Mouse (Mus musculus): ENCODE measurements around the gene Anapc11. TPM values are rescaled to one million over a fixed set of nuclear protein-coding genes. Genes with fewer than 3 reads are reported as not detected.
"Not testable (repeated sequence)": the region's sequence is repeated elsewhere in the genome, so short reads cannot be mapped to it uniquely, and the experiment has no call there.

The Anapc11 gene
- polyA plus RNA-seq, 1 experiment = 97.9 TPM

- WGBS = 31% methylated on average over 7 of the region's 7 CpGs
- no peaks in the 10 kb centered on the region for H3K27me3 ChIP-seq (ENCODE audit: control insufficient read depth, insufficient read depth, low read length)
- H3K27ac ChIP-seq (ENCODE audit: insufficient read depth, low read depth, low read length) = peak overlapping the region; percentile 82
- no peak for TF ChIP-seq CTCF (IDR thresholded peaks at IDR 0.05; ENCODE audit: extremely low read depth, insufficient read length, insufficient replicate concordance, low read depth, low read length)
- peaks cover under 1% of the 10 kb centered on the region; the same call in 1 of the 2 replicates for H3K36me3 ChIP-seq (ENCODE audit: control insufficient read depth, insufficient read depth, low read length)
- H3K4me3 ChIP-seq (ENCODE audit: low read depth, low read length) = no peak overlapping the region
- H3K4me1 ChIP-seq (ENCODE audit: control insufficient read depth, insufficient read depth, insufficient read length, low read length) = peaks cover 7% of the 10 kb centered on the region; the same call in 1 of the 2 replicates
Observed at GRCm38 (mm10) chr11:120554834-120555233, 43.4 kb upstream of the Anapc11 start.

GRCm38 (mm10) chr11:120555260-120555659 is 43.0 kb upstream of the Anapc11 start:
- Histone ChIP-seq H3K4me1 (ENCODE audit: control insufficient read depth, insufficient read depth, insufficient read length, low read length) (peaks cover 3% of the 10 kb centered on the region; the same call in 1 of the 2 replicates), H3K36me3 (ENCODE audit: control insufficient read depth, insufficient read depth, low read length) (peaks cover 4% of the 10 kb centered on the region), H3K4me3 (ENCODE audit: low read depth, low read length) (no peak overlapping the region), H3K27ac (ENCODE audit: insufficient read depth, low read depth, low read length) (peak overlapping the region; percentile 82), H3K27me3 (ENCODE audit: control insufficient read depth, insufficient read depth, low read length) (no peaks in the 10 kb centered on the region)
- 38% methylated on average over 2 of the region's 2 CpGs for WGBS
- TF ChIP-seq POLR2A (IDR thresholded peaks at IDR 0.05; ENCODE audit: low read depth, low read length) = no peak
- TF ChIP-seq CTCF (IDR thresholded peaks at IDR 0.05; ENCODE audit: extremely low read depth, insufficient read length, insufficient replicate concordance, low read depth, low read length) = no peak

GRCm38 (mm10) chr11:120558843-120559242 is 39.4 kb upstream of the Anapc11 start:
- WGBS = 89% methylated on average over 6 of the region's 6 CpGs
- not testable (repeated sequence) for H3K27ac ChIP-seq (ENCODE audit: insufficient read depth, low read depth, low read length); H3K4me1 ChIP-seq (ENCODE audit: control insufficient read depth, insufficient read depth, insufficient read length, low read length); H3K4me3 ChIP-seq (ENCODE audit: low read depth, low read length); H3K27me3 ChIP-seq (ENCODE audit: control insufficient read depth, insufficient read depth, low read length)
- H3K36me3 ChIP-seq (ENCODE audit: control insufficient read depth, insufficient read depth, low read length) = peaks cover 39% of the 10 kb centered on the region

GRCm38 (mm10) chr11:120560952-120561728 is 37.1 kb upstream of the Anapc11 start:
- no peak overlapping the region for H3K27ac ChIP-seq (ENCODE audit: insufficient read depth, low read depth, low read length)
- TF ChIP-seq CTCF (IDR thresholded peaks at IDR 0.05; ENCODE audit: extremely low read depth, insufficient read length, insufficient replicate concordance, low read depth, low read length) = no peak
- no peak for TF ChIP-seq POLR2A (IDR thresholded peaks at IDR 0.05; ENCODE audit: low read depth, low read length)
- H3K4me1 ChIP-seq (ENCODE audit: control insufficient read depth, insufficient read depth, insufficient read length, low read length) = no peaks in the 10 kb centered on the region
- WGBS = 88% methylated on average over 13 of the region's 13 CpGs
- no peaks in the 10 kb centered on the region for H3K27me3 ChIP-seq (ENCODE audit: control insufficient read depth, insufficient read depth, low read length)
- no peak overlapping the region for H3K4me3 ChIP-seq (ENCODE audit: low read depth, low read length)
- H3K36me3 ChIP-seq (ENCODE audit: control insufficient read depth, insufficient read depth, low read length) = peaks cover 60% of the 10 kb centered on the region

- 94% methylated on average over 13 of the region's 13 CpGs for WGBS
- Histone ChIP-seq H3K27ac (ENCODE audit: insufficient read depth, low read depth, low read length) (no peak overlapping the region), H3K4me1 (ENCODE audit: control insufficient read depth, insufficient read depth, insufficient read length, low read length) (peaks cover 3% of the 10 kb centered on the region; the same call in 1 of the 2 replicates)
Observed at GRCm38 (mm10) chr11:120562949-120563348, 35.3 kb upstream of the Anapc11 start.

GRCm38 (mm10) chr11:120565114-120565513 is 33.1 kb upstream of the Anapc11 start:
- no peak overlapping the region for H3K4me3 ChIP-seq (ENCODE audit: low read depth, low read length)
- no peaks in the 10 kb centered on the region for H3K27me3 ChIP-seq (ENCODE audit: control insufficient read depth, insufficient read depth, low read length)
- H3K27ac ChIP-seq (ENCODE audit: insufficient read depth, low read depth, low read length) = no peak overlapping the region
- 75% methylated on average over 9 of the region's 9 CpGs for WGBS
- peaks cover 5% of the 10 kb centered on the region; the same call in 1 of the 2 replicates for H3K4me1 ChIP-seq (ENCODE audit: control insufficient read depth, insufficient read depth, insufficient read length, low read length)
- peaks cover 89% of the 10 kb centered on the region for H3K36me3 ChIP-seq (ENCODE audit: control insufficient read depth, insufficient read depth, low read length)
- no peak for TF ChIP-seq POLR2A (IDR thresholded peaks at IDR 0.05; ENCODE audit: low read depth, low read length)

More at GRCm38 (mm10) chr11:120562949-120563348, 35.3 kb upstream of the Anapc11 start:
- no peak for TF ChIP-seq CTCF (IDR thresholded peaks at IDR 0.05; ENCODE audit: extremely low read depth, insufficient read length, insufficient replicate concordance, low read depth, low read length)
- no peak for TF ChIP-seq POLR2A (IDR thresholded peaks at IDR 0.05; ENCODE audit: low read depth, low read length)
- Histone ChIP-seq H3K36me3 (ENCODE audit: control insufficient read depth, insufficient read depth, low read length) (peaks cover 78% of the 10 kb centered on the region), H3K27me3 (ENCODE audit: control insufficient read depth, insufficient read depth, low read length) (no peaks in the 10 kb centered on the region), H3K4me3 (ENCODE audit: low read depth, low read length) (no peak overlapping the region)

- H3K27ac ChIP-seq (ENCODE audit: insufficient read depth, low read depth, low read length) = no peak overlapping the region
- peaks cover 6% of the 10 kb centered on the region; the same call in 1 of the 2 replicates for H3K4me1 ChIP-seq (ENCODE audit: control insufficient read depth, insufficient read depth, insufficient read length, low read length)
- H3K4me3 ChIP-seq (ENCODE audit: low read depth, low read length) = no peak overlapping the region
- WGBS = 85% methylated on average over 6 of the region's 6 CpGs
- H3K36me3 ChIP-seq (ENCODE audit: control insufficient read depth, insufficient read depth, low read length) = peaks cover 72% of the 10 kb centered on the region
- TF ChIP-seq CTCF (IDR thresholded peaks at IDR 0.05; ENCODE audit: extremely low read depth, insufficient read length, insufficient replicate concordance, low read depth, low read length) (no peak), POLR2A (IDR thresholded peaks at IDR 0.05; ENCODE audit: low read depth, low read length) (no peak)
- no peaks in the 10 kb centered on the region for H3K27me3 ChIP-seq (ENCODE audit: control insufficient read depth, insufficient read depth, low read length)
Observed at GRCm38 (mm10) chr11:120568324-120568723, 29.9 kb upstream of the Anapc11 start.

Measured in small intestine, adult 2 months (tissue).